Mouse (Mus musculus) adrenal gland, adult (tissue): ENCODE measurements around the gene Wdr46.

Experiments used
- DNase-seq, 2 experiments: peaks; one replicate each; pipeline ENCODE4 v3.0.0; 2022 to 2023; ENCODE audit warnings: low spot score in 1 of 2; ENCODE audit not compliant: inconsistent age in 2 of 2

Gene Wdr46

DNA sequence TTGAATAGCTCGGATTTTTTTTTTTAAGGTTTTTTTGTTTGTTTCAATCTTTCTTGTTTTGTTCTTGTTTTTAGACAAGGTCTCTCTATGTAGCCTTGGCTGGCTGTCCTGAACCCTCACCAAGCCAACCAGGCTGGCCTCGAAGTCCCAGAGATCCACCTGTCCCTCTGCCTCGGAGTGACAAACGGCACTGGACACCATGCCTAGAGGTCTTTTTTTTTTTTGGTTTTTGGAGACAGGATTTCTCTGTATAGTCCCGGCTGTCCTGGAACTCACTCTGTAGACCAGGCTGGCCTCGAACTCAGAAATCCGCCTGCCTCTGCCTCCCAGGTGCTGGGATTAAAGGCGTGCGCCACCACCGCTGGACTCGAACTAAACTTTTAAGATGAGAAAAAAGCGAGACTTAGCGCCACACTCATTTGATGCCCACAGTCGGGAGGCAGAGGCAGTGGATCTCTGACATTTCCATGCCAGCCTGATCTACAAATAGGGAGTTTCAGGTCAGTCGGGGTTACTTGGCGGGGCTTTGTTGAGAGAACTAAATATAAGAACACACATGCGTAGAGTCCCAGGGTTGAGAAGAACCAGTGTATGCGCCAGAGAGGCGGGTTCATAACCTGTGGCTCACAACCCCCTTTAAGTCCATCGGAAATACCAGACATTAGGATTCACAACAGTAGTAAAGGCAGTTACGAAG is 12.1 kb upstream of the Wdr46 start:
- peak in 1 of 2 experiments; percentile 14 for DNase-seq

DNA sequence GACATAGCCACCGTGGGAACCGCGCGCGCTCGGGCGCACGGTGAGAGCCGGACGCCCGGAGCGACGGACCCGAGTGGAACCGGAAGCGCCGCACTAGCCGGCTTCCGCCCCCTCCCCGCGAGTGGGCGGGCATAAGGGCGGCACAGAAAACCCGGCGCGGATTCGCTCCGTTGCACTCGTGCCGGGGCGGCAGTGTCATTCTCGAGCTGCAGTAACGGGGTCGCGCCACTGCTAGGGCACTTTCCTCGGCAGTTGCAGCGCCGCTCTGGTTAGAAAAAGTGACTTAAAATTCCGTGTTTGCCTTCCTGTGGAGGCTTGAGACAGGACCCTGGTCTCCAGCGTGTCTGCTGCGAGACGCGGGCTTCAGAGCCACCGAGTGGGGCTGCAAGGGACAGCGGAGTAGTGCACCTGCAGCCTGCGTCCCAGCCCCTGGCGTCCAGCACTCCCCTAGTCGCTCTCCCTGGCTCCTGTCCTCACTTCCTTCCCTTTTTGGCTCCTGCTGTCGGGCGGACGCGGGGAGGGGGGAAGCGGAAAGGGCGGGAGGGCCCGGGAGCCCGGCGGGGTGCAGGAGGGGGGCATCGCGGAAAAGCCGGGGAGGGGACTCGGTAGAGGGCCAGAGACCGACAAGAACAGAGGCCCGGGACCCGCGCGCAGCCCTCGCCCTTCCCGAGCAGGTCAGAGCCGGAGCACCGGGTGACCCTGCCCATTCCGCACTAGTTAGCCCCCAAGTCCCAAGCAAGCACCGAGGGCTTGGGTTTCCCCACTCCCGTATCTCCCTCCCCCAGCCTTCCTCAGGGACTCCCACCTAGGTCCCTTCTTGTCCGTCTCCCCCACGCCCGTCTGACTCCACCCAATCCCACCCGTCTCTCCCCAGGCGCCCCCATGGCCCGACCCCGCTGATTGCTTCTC is 10.8 kb upstream of the Wdr46 start, which contains the start of gene Rgl2:
Gene Rgl2, plus strand, starts transcription at position 173 of the 909 bp plus-strand sequence.
- peak; percentile 93 to 97 for DNase-seq

DNA sequence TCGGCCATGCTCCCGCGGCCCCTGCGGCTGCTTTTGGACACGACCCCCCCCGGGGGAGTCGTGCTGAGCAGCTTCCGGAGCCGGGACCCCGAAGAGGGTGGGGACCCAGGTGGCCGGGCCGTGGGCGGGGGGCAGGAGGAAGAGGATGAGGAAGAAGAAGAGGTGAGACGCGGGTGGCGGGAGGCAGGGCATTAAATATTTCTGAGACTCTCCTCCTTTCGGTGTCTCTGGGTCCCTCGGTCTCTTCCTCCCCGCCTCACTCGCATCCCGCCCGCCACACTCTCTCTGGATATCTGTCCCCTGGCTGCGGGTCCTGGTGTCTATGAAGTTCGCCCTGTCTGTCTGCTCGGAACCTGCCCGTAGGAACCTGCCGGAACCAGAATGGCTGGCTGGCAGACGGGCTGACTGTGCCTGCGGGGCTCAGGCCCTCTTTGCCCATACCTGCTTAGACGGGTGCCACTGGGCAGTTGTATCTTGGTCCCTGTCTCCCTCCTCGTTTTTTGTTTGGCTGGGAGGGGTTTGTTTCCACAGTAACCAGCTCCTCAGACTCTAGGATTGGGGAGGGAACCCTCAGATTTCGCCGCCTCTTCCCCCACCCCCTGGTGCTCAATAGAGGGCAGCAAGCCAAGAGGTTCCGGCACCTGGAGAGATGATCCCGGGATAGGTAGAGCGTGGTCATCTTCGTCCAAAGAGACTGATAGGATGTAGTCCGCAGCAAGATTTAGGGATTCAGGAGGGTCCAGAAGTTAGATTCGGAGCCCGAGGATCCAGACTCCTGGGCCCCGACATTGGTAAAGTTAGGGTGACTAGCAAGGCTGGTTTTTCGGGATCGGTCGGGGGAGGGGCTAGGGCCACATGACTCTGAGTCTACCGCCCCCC is 9.9 kb upstream of the Wdr46 start:
- DNase-seq: peak; percentile 78 to 91

DNA sequence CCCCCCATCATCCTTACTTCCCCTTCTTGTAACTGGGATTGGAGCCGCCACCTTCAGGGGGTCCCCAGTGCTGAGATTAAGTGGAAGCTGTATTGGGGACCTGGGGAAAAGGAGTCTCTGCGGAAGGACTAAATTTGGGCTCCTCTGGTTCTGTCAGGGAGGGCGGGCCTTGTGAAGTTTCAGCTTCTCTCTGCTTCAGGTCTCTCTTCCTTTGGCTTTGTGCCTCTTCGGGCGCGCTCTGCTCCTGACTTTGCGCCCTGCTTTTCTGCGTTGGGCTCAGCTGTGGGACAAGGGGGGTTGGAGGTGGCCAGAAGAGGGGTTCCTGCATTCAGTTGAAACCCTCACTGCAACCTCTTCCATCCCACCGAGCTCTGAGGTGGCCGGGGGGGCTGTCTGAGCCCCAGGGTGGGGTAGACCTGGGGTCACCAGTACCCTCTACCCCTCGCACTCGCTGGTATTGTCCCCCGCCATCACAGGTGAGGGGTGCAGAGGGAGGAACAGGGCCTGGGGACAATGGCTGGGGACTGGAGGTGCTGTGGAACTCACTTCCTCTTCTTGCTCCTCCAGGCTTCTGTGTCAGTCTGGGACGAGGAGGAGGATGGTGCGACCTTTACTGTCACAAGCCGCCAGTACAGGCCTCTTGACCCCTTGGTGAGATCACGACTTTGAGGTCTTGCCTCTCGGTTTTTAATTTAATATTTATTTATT is 9.1 kb upstream of the Wdr46 start:
- DNase-seq: peak in 1 of 2 experiments; percentile 60

DNA sequence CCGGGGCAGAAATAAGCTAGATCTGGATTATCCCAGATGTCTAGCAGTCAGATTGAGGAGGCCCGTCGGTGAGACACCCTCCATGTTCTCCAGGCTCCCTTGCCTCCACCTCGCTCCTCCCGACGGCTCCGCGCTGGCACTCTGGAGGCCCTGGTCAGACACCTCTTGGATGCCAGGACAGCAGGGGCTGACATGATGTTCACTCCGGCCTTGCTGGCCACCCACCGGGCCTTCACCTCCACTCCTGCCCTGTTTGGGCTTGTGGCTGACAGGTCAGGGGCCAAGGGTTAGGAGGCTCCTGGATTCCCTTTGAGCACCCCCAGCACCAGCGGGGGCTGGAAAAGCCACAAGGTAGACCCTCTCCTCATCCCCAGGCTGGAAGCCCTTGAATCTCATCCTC is 8.5 kb upstream of the Wdr46 start:
- DNase-seq: no peak

DNA sequence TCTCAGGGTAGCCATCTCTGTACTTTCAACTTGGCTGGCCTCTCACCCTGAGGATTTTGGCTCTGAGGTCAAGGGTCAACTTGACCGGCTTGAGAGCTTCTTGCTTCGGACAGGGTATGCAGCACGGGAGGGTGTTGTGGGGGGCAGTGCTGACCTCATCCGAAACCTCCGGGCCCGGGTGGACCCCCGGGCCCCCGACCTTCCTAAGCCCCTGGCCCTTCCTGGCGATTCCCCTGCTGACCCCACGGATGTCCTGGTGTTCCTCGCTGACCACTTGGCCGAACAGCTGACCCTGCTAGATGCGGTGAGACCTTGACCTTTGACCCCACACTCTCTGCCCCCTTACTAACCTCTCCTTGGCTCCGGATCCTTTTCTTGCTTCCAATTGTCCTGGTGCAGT is 8.0 kb upstream of the Wdr46 start:
- DNase-seq: no peak

DNA sequence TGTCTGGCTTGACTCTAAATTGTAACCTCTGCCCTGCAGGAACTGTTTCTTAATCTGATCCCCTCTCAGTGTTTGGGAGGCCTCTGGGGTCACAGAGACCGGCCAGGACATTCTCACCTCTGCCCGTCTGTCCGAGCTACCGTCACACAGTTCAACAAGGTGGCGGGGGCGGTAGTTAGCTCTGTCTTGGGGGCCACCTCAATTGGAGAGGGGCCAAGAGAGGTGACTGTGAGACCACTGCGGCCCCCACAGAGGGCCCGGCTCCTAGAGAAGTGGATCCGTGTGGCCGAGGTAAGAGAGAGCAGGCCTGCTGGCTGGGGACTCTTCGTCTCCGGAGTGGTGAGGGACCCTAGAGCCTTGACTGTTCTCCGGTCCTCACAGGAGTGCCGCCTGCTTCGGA is 7.5 kb upstream of the Wdr46 start:
- no peak for DNase-seq

DNA sequence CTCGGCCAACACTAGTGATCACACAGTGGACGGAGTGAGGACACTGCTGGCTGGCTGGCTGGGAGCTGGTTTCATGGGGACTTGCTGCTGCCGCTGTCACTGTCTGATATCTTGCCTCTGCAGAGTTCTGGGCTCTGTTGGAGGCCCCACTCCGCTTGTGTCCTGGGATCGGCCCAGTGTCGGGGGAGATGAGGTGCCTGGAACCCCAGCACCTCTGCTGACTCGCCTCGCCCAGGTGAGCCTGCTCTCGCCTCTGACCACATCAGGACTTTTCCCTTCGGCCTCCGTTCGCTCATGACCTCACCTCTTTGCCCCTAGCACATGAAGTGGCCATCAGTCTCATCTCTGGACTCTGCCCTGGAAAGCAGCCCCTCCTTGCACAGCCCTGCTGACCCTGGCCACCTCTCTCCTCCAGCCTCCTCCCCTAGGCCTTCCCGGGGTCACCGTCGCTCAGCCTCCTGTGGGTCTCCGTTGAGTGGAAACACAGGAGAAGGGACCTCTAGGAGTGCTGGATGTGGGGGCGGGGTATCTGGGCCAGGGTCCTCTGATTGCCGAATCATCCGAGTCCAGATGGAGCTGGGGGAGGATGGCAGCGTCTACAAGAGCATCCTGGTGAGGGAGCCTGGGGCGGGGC is 4.9 kb upstream of the Wdr46 start:
- no peak for DNase-seq

DNA sequence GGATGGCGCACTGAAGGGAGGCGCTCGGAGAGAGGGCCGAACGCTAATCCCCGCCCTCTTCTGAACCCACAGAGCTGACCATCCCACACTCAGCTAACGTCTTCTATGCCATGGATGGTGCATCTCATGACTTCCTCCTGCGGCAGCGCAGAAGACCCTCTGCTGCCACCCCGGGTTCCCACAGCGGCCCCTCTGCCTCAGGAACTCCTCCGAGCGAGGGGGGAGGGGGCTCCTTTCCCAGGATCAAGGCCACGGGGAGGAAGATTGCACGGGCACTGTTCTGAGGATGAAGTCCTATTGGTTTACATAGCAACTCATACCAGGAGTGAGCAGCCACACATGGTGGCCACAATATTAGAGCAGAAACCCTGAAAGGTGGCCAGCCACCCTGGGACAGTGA is 3.5 kb upstream of the Wdr46 start:
- DNase-seq: no peak

DNA sequence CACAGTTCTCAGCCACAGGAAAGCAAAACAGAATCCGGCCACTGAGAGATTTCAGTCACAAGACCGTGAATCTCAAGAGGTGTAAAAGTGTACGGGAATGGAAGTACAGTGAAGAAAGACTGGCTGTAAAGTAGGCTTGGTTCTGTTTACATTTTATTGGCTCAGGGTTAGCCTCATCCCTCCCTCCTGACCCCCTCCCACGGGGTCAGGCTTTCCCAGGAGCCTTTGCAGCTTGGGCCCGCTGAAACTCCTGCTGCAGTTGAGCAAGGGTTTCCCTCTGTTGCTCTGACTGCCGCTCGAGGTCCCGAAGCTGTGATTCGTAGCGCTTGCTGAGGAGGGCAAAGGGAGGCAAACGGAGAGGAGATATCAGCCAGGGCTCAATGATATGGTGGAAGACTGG is 1.7 kb upstream of the Wdr46 start:
- DNase-seq: no peak

DNA sequence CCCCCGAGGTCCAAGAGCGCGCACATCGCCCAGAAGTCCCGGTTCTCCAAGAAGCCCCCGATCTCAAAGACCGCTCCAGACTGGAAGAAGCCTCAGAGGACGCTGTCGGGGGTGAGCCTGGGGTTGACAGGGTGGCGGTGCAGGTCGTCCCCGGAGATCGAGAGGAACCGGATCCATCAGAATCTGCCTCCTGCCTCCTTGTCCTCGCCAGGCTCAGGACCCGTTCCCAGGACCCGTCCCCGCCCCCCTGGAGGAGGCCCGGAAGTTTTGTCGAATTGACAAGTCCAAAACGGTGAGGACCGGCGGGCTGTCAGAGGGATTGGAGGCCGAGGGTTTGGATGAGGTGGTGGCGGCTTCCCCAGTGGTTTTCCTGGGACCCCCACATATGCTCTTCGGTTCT is 521 bp downstream of the Wdr46 start:
- DNase-seq: peak; percentile 52 to 68

DNA sequence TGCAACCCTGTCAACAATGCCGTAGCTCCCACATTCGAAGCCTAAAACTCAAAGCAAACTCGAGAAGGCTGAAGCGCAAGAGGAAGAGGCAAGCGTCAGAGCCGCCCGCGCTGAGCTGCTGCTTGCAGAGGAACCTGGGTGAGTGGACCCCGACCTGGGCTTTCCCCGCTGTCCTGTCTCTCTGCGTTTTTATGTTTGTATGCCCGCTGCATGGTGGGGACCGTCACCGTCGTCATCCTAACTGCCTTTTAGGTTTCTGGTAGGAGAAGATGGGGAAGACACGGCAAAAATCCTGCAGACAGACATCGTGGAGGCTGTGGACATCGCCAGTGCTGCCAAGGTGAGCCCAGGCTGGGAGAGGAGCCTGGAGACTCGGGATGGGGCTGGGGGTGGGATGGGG is 921 bp downstream of the Wdr46 start:
- no peak for DNase-seq

DNA sequence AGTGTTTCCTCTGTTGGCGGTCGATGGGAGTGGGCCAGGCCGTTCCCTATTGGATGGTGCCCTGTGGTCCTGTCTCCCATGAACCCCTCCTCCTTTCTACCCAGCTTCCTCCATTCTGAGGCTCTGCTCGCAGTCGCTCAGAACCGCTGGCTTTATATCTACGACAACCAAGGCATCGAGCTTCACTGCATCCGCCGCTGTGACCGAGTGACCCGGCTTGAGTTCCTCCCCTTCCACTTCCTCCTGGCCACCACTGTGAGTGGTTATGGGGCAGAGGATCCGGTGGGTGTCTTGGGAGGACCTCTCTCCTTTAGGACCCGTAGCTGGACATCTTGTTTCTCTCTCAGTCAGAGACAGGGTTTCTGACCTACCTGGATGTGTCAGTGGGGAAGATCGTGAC is 3.0 kb downstream of the Wdr46 start:
- DNase-seq: no peak

DNA sequence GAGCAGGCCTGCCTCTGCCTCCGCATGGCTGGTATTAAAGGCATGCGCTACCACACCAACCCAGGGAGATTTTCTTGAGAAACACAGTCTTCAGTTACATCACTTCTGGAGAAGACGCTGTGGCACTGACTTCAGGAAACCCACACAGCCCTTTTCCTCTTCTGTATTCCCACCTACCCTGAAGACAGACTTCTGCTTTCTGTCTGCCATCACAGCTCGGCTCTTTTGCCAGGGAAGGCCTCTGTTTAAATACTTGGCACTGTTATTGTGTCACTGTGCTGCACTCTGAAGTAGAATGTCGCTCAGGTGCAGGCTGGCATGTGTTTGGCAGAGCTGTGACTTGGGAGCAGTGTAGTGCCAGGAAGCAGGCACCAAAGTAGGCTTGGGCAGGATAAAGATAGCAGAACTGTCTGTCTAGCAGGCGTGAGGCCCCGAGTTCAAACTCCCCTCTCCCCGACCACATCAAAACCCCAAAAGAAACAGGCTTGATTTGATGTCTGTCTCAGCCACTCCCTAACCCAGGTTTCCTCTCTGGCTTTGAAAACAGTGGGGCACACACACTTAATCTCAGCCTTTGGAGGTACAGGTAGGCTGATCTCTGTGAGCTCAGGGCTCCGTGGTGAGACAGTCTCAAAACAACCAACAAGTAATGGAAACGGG is 7.1 kb downstream of the Wdr46 start:
- no peak for DNase-seq

DNA sequence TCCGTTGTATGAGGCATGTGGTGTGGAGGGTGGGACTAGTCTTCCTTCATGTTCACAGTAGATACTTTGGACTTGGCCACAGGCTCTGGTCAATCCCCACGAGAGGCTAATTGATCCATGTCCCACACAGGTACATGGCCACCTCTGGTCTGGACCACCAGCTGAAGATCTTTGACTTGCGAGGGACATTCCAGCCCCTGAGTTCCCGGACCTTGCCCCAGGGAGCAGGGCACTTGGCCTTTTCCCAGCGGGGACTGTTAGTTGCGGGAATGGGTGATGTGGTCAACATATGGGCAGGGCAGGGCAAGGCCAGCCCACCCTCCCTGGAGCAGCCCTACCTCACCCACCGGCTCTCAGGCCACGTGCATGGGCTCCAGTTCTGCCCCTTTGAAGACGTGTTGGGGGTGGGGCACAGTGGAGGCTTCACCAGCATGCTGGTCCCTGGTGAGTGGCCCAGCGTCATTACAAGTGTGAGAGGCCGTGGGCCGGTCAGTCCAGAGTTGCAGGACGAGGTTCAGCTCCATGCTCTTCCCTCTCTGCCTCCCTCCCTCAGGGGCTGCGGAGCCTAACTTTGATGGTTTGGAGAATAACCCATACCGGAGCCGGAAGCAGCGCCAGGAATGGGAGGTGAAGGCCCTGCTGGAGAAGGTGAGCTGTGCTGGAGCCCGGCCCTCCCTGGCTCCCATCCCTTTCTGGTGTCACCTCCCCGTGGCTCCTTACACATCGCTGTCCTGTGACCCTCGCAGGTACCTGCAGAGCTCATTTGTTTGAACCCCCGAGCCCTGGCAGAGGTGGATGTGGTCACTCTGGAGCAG is 7.8 kb downstream of the Wdr46 start:
- DNase-seq: peak in 1 of 2 experiments; percentile 24

DNA sequence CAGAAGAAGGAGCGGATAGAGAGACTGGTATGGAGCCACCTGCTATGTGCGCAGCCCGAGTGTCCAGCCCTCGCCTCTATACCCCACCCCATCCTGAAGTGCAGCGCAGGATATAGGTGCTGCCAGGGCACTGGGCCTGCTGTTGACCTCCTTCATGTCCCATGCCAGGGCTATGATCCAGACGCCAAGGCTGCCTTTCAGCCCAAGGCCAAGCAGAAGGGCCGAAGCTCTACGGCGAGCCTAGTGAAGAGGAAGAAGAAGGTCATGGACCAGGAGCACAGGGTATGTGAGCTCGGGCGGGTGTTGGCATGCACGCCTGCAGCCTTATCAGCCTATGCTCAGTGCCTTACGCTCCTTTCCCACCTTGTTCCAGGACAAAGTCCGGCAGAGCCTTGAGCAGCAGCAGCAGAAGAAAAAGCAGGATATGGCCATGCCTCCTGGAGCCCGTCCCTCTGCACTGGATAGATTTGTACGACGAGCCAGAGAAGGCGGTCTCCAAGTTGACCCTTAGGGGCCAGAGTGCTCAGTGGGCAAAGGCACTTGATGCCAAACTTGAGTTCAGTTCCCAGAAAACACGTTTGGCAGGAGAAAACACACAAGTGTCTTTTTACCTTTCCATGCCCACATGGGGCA is 8.6 kb downstream of the Wdr46 start:
- peak; percentile 68 to 82 for DNase-seq

DNA sequence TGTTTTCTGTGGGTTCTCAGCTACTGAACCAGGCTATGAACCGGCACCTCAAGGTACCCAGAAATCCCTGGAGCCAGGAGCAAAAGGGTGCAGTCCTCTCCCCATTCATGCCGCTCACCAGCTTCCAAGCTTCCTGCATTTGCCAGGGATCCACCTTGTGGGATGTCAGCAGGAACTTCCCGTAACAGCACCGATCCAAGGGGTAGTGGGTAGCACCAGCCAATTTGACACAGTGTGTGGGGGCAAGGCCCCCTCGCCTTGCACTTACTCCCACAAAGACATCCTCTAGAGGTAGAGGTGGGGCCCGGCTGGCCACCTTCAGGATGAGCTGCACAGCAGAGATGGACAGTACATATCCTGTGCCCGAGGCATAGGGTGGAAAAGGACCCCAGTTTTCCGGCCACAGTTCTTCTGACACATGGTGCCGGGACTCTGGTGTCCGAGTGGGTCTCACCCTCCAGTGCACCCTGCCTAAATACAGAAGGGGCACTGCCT is 9.7 kb downstream of the Wdr46 start:
- DNase-seq: peak; percentile 25 to 63
